Mouse (Mus musculus): ENCODE data around the gene Tnfrsf18.

- TF ChIP-seq POLR2A (IDR thresholded peaks at IDR 0.05; ENCODE audit: extremely low read depth, insufficient read depth, low read length): peak; percentile 49; the same call in 1 of the 2 replicates
- TF ChIP-seq CTCF (IDR thresholded peaks at IDR 0.05; ENCODE audit: extremely low read depth, insufficient read depth, low read length): peak; percentile 44
Measured at GRCm38 (mm10) chr4:155992241-155992905, 33.6 kb upstream of the Tnfrsf18 start, which contains the start of the genes B3galt6 and Sdf4.

All from cortical plate, adult 2 months (tissue).